Mouse (Mus musculus): ENCODE results near the gene Cyp4f15. TPM values are rescaled to one million over a fixed set of nuclear protein-coding genes. Genes with fewer than 3 reads are reported as not detected.
"Not testable (repeated sequence)": the region's sequence is repeated elsewhere in the genome, so short reads cannot be mapped to it uniquely, and the experiment has no call there.

Cyp4f15 gene
- polyA plus RNA-seq, 1 experiment from 2014 or later, result 0.38 TPM

DNA sequence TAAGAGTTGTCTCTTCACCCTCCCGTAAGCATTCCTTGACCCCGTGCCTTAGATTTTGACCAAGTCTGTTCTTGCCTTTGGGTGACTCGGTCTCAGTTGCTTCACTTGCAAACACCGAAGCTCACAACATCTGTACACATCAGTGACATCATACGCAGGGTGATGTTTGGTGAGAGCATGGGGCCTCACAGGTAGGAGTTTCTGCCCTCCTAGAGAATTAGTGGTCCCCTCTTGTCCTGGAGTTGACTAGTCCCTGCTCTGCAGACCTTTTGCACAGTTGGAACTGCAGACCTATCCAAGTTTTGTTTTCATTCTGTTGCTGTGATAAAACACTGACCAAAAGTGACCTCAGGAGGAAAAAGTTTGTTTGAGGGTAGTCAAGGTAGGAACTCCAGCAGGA, 1.3 kb downstream of the Cyp4f15 start:
- Histone ChIP-seq H3K4me2 (no peak overlapping the region), H3K36me3 (no peaks in the 10 kb centered on the region), H3K4me1 (replicated peaks) (peaks cover 4% of the 10 kb centered on the region; the same call in 1 of the 2 replicates), H3K27me3 (replicated peaks) (no peaks in the 10 kb centered on the region), H3K4me3 (no peak overlapping the region), H3K9ac (no peak overlapping the region), H3K9me3 (replicated peaks) (no peaks in the 10 kb centered on the region), H3K27ac (ENCODE audit: poor library complexity, severe bottlenecking) (no peak overlapping the region)
- WGBS, result 82% methylated on average over 5 of the region's 5 CpGs
- no peak for ATAC-seq (ENCODE audit: insufficient number of reproducible peaks, low FRiP score)

DNA sequence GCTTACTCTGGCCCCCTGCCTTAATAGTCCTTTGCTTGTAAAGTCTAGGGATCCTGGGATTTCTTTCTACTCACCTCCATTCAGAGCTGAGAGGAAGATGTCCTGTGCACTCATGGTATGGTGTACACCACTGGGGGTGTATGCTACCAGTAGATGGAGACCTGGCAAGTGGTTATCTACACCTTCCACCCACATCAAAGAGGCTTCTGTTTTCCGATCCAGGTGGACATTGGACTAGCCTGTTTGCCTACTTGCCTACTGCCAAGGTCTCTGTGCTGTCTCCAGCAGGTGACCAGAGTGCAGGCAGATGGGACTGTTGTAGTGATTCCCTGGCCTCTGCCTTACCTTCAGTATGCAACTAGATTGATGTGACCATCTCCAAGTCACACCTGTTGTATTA, 5.5 kb downstream of the Cyp4f15 start:
- Histone ChIP-seq H3K4me3 (no peak overlapping the region), H3K4me2 (no peak overlapping the region), H3K4me1 (replicated peaks) (no peaks in the 10 kb centered on the region), H3K27ac (ENCODE audit: poor library complexity, severe bottlenecking) (no peak overlapping the region), H3K9ac (no peak overlapping the region), H3K9me3 (replicated peaks) (peaks cover 3% of the 10 kb centered on the region; the same call in 1 of the 2 replicates), H3K36me3 (no peaks in the 10 kb centered on the region), H3K27me3 (replicated peaks) (no peaks in the 10 kb centered on the region)
- no peak for ATAC-seq (ENCODE audit: insufficient number of reproducible peaks, low FRiP score)
- WGBS, result 87% methylated on average over 1 of the region's 1 CpGs

DNA sequence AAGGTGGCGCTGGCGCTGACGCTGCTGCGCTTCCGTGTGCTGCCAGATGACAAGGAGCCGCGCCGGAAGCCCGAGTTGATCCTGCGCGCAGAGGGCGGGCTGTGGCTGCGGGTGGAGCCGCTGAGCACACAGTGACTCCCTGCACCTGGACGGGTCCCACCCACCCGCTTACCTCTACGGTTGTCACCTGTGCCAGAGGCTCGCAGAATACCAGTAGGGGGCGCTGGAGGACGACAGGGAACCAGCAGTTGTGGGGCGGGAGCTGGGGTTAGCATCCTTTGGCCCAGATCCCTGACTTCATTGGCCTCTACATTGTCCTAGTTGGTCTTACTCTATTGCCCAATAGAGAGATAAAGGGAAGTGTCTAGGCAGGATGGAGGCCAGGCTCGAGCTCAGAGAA, 17.4 kb downstream of the Cyp4f15 start:
- H3K36me3 ChIP-seq, result no peaks in the 10 kb centered on the region
- 0 out of 2 replicates have a peak overlapping the region, but pooled peaks have one; percentile 0 for H3K4me3 ChIP-seq
- no peaks in the 10 kb centered on the region for H3K4me1 ChIP-seq (replicated peaks)
- H3K9ac ChIP-seq, result no peak overlapping the region
- peak overlapping the region; percentile 17 for H3K4me2 ChIP-seq
- no peaks in the 10 kb centered on the region for H3K27me3 ChIP-seq (replicated peaks)
- no peak overlapping the region for H3K27ac ChIP-seq (ENCODE audit: poor library complexity, severe bottlenecking)
- ATAC-seq (ENCODE audit: insufficient number of reproducible peaks, low FRiP score), result no peak
- H3K9me3 ChIP-seq (replicated peaks), result peaks cover 13% of the 10 kb centered on the region; the same call in 1 of the 2 replicates
- 37% methylated on average over 22 of the region's 22 CpGs for WGBS

DNA sequence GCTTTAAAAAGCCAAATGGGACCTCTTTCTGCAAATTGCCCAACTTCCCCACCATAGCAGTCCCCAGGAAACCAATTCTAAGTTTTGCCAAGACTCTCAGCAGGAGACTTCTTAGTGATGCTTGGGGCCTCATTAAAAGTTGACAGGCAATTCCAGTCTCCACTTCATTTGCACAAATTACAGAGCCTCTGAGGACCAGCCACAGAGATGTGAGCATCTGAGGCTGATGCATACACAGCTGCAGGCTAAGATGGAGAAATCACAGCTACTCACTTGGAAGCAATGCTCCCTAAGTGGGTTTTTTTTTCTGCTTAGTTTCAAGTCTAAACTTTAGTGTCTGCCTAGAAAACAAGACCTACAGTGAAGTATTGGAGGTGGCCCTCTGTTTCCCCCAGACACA, 25.1 kb downstream of the Cyp4f15 start:
- not testable (repeated sequence) for H3K9ac ChIP-seq; ATAC-seq (ENCODE audit: insufficient number of reproducible peaks, low FRiP score); H3K4me2 ChIP-seq; H3K27me3 ChIP-seq (replicated peaks); H3K4me1 ChIP-seq (replicated peaks); H3K36me3 ChIP-seq; H3K4me3 ChIP-seq; H3K27ac ChIP-seq (ENCODE audit: poor library complexity, severe bottlenecking)
- peaks cover 10% of the 10 kb centered on the region; the same call in 1 of the 2 replicates for H3K9me3 ChIP-seq (replicated peaks)

DNA sequence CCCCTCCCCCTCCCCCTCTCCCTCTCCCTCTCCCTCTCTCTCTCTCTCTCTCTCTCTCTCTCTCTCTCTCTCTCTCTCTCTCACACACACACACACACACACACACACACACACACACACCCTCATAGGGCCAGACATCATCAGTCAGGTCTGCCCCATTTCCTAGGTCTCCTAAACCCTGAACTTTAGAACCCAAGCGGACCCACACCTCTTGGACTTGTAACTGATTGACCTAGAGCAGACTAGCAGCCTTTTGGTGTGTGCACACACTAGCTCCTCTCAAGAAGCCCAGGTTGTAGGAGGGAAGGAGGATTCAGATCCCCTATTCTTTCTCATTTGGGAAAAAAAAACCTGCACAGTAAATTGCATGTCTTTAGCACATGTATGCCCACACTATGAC, 36.7 kb downstream of the Cyp4f15 start:
- H3K4me3 ChIP-seq; H3K4me2 ChIP-seq; H3K9me3 ChIP-seq (replicated peaks); H3K27me3 ChIP-seq (replicated peaks); H3K36me3 ChIP-seq; ATAC-seq (ENCODE audit: insufficient number of reproducible peaks, low FRiP score); H3K4me1 ChIP-seq (replicated peaks); H3K9ac ChIP-seq; H3K27ac ChIP-seq (ENCODE audit: poor library complexity, severe bottlenecking): not testable (repeated sequence)
- 79% methylated on average over 1 of the region's 1 CpGs for WGBS

DNA sequence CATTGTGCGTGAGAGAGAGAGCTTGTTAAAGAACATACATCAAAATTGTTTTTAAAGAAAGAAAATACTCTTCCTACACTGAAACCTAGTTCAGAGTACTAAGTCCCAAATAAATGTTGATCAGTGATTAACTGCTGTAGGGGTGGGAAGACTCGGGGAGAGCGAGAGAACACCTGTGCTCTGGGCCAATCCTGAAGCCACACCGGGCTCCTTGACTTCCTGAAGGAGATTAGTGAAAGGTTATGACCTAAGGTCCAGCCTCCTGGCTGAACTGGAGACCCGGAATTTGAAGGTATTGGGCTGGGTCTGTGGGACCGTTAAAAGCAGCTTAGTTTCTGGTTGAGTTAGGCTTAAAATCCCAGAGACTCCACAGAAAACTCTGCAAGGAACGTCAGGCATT, 37.3 kb downstream of the Cyp4f15 start:
- H3K27ac ChIP-seq (ENCODE audit: poor library complexity, severe bottlenecking), result no peak overlapping the region
- no peak overlapping the region for H3K9ac ChIP-seq
- WGBS, result 73% methylated on average over 7 of the region's 7 CpGs
- H3K4me2 ChIP-seq, result no peak overlapping the region
- H3K9me3 ChIP-seq (replicated peaks), result peaks cover 8% of the 10 kb centered on the region; the same call in 1 of the 2 replicates
- no peak overlapping the region for H3K4me3 ChIP-seq
- no peaks in the 10 kb centered on the region for H3K4me1 ChIP-seq (replicated peaks)
- no peaks in the 10 kb centered on the region for H3K27me3 ChIP-seq (replicated peaks)
- ATAC-seq (ENCODE audit: insufficient number of reproducible peaks, low FRiP score), result no peak
- H3K36me3 ChIP-seq, result no peaks in the 10 kb centered on the region

DNA sequence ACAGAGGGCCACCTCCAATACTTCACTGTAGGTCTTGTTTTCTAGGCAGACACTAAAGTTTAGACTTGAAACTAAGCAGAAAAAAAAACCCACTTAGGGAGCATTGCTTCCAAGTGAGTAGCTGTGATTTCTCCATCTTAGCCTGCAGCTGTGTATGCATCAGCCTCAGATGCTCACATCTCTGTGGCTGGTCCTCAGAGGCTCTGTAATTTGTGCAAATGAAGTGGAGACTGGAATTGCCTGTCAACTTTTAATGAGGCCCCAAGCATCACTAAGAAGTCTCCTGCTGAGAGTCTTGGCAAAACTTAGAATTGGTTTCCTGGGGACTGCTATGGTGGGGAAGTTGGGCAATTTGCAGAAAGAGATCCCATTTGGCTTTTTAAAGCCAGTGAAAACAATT, 40.9 kb downstream of the Cyp4f15 start:
- H3K9ac ChIP-seq; ATAC-seq (ENCODE audit: insufficient number of reproducible peaks, low FRiP score); H3K36me3 ChIP-seq; H3K27me3 ChIP-seq (replicated peaks); H3K27ac ChIP-seq (ENCODE audit: poor library complexity, severe bottlenecking); H3K4me2 ChIP-seq; H3K9me3 ChIP-seq (replicated peaks); H3K4me3 ChIP-seq; H3K4me1 ChIP-seq (replicated peaks): not testable (repeated sequence)

DNA sequence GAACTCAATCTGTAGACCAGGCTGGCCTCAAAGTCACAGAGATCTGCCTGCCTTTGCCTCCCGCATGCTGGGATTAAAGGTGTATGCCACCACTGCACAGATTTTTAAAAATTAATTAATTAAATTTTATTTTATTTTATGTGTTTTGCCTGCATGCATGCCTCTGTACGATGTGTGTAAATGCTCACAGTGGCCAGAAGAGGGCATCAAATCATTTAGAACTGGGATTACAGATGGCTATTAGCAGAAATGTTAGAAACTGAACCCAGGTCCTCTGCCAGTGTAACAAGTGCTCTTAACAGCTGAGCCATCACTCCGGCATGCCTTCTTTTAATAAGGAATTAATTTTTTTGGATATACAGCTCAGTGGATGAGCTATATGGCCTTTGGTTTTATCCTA, 43.6 kb downstream of the Cyp4f15 start:
- Histone ChIP-seq H3K9ac (no peak overlapping the region), H3K4me2 (no peak overlapping the region), H3K36me3 (no peaks in the 10 kb centered on the region), H3K27me3 (replicated peaks) (no peaks in the 10 kb centered on the region), H3K9me3 (replicated peaks) (peaks cover 6% of the 10 kb centered on the region), H3K27ac (ENCODE audit: poor library complexity, severe bottlenecking) (no peak overlapping the region), H3K4me3 (no peak overlapping the region), H3K4me1 (replicated peaks) (no peaks in the 10 kb centered on the region)
- no peak for ATAC-seq (ENCODE audit: insufficient number of reproducible peaks, low FRiP score)
- 71% methylated on average over 3 of the region's 3 CpGs for WGBS

- H3K27ac ChIP-seq (ENCODE audit: poor library complexity, severe bottlenecking), result no peak overlapping the region
- no peak for ATAC-seq (ENCODE audit: insufficient number of reproducible peaks, low FRiP score)
- no peak overlapping the region for H3K9ac ChIP-seq
- H3K27me3 ChIP-seq (replicated peaks), result no peaks in the 10 kb centered on the region
- no peaks in the 10 kb centered on the region for H3K36me3 ChIP-seq
- no peaks in the 10 kb centered on the region for H3K9me3 ChIP-seq (replicated peaks)
- 82% methylated on average over 1 of the region's 1 CpGs for WGBS
- no peaks in the 10 kb centered on the region for H3K4me1 ChIP-seq (replicated peaks)
- no peak overlapping the region for H3K4me3 ChIP-seq
- H3K4me2 ChIP-seq, result no peak overlapping the region
Measured at GRCm38 (mm10) chr17:32738406-32738805, 53.0 kb downstream of the Cyp4f15 start.

DNA sequence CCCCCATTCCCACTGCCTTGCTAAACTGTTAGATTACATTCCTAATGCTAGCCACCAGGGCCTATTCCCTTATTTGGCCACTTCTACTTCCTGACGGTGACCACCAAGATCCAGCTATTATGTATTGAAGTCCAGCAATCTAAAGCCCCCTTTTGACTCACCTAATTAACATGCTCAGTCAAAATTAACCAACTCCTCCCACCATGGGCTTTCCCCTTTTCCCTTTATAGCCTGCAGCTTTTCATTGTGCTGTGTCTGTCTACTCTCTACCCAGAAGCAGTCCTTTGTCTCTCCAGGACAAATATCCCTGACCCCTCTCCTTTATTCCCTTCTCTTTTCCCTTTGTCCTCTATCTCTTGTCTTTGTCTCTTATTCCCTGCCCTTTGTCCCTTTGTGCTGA, 55.6 kb downstream of the Cyp4f15 start:
- no peak overlapping the region for H3K4me3 ChIP-seq
- ATAC-seq (ENCODE audit: insufficient number of reproducible peaks, low FRiP score), result no peak
- WGBS, result 37% methylated on average over 1 of the region's 1 CpGs

DNA sequence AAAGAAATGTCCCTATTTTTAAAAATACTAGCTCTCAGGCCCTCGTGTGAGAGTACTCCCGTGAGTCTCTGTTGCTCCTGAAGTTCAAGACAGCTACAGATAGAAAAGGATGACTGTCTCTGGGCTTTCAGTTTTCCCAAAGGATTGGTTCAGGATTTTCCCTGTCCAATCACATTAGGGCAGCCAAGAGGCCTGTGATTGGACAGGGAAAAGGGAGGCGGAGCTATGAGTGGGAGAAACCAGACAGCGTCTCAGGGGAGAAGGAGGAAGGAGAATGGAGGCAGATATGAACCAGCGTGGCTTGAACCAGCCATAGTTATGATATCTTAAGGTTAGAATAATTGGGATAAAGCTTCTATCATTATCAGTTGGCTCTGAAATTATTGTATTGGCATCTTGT, 65.2 kb downstream of the Cyp4f15 start:
- Histone ChIP-seq H3K36me3 (no peaks in the 10 kb centered on the region), H3K4me2 (no peak overlapping the region), H3K27ac (ENCODE audit: poor library complexity, severe bottlenecking) (no peak overlapping the region), H3K4me1 (replicated peaks) (no peaks in the 10 kb centered on the region), H3K4me3 (no peak overlapping the region), H3K9ac (no peak overlapping the region), H3K27me3 (replicated peaks) (no peaks in the 10 kb centered on the region), H3K9me3 (replicated peaks) (no peaks in the 10 kb centered on the region)
- ATAC-seq (ENCODE audit: insufficient number of reproducible peaks, low FRiP score), result no peak
- WGBS, result 31% methylated on average over 5 of the region's 5 CpGs

More for the DNA sequence above, 55.6 kb downstream of the Cyp4f15 start:
- Histone ChIP-seq H3K9ac (no peak overlapping the region), H3K4me2 (no peak overlapping the region), H3K4me1 (replicated peaks) (no peaks in the 10 kb centered on the region), H3K9me3 (replicated peaks) (no peaks in the 10 kb centered on the region), H3K36me3 (no peaks in the 10 kb centered on the region), H3K27ac (ENCODE audit: poor library complexity, severe bottlenecking) (no peak overlapping the region), H3K27me3 (replicated peaks) (no peaks in the 10 kb centered on the region)

All from heart, embryonic 12.5 days (tissue).